Mouse (Mus musculus) kidney, embryonic 14.5 days (tissue): ENCODE data around the gene Rbfox2. TPM values are rescaled to one million over a fixed set of nuclear protein-coding genes. Genes with fewer than 3 reads are reported as not detected.

Experiments
- ATAC-seq: fragments of 200-750 bp; cut with Nextera tagmentation; 2 replicates; pipeline ENCODE4 v1.8.0; 2017; ENCODE audit warnings: moderate number of reproducible peaks, mild to moderate bottlenecking, moderate TSS enrichment, moderate library complexity; ENCODE audit not compliant: low FRiP score, low TSS enrichment
- H3K27ac ChIP-seq: fragments of 300-500 bp; sonication (generic); 2 replicates; pipeline ENCODE4 v1.5.1; 2014; ENCODE audit warnings: low read depth, mild to moderate bottlenecking, low read length, moderate library complexity, mixed read lengths
- H3K27me3 ChIP-seq: fragments of 300-500 bp; sonication (generic); 2 replicates; pipeline ENCODE4 v1.6.1; 2014; ENCODE audit warnings: mild to moderate bottlenecking, low read length; ENCODE audit not compliant: control insufficient read depth, insufficient read depth
- H3K36me3 ChIP-seq: fragments of 300-500 bp; sonication (generic); 2 replicates; pipeline ENCODE4 v1.6.1; 2014; ENCODE audit warnings: low read length, mixed read lengths; ENCODE audit not compliant: control insufficient read depth, insufficient read depth
- H3K4me1 ChIP-seq: fragments of 300-500 bp; sonication (generic); 2 replicates; pipeline ENCODE4 v1.6.1; 2014; ENCODE audit warnings: low read length, mixed read lengths; ENCODE audit not compliant: control insufficient read depth, insufficient read depth
- H3K4me2 ChIP-seq: fragments of 300-500 bp; sonication (generic); replicated peaks from 2 replicates; pipeline ENCODE4 v1.6.1; 2014; ENCODE audit warnings: low read depth, mild to moderate bottlenecking, low read length
- H3K4me3 ChIP-seq: fragments of 300-500 bp; sonication (generic); 2 replicates; pipeline ENCODE4 v1.5.1; 2014; ENCODE audit warnings: mild to moderate bottlenecking, low read length
- H3K9ac ChIP-seq: fragments of 300-500 bp; sonication (generic); 2 replicates; pipeline ENCODE4 v1.6.1; 2014; ENCODE audit warnings: low read depth, mild to moderate bottlenecking, low read length, moderate library complexity
- H3K9me3 ChIP-seq: fragments of 300-500 bp; sonication (generic); 2 replicates; pipeline ENCODE4 v1.6.1; 2016; ENCODE audit warnings: low read length; ENCODE audit not compliant: control insufficient read depth
- WGBS: fragments of 180-500 bp; shearing (Covaris S2); extraction: QIAGEN DNeasy Blood & Tissue Kit; methylation state at CpG from one replicate; pipeline ENCODE4 v1.1.7; 2014; 5-methylcytosine and 5-hydroxymethylcytosine counted together
- polyA plus RNA-seq: library from polyadenylated mRNA; unstranded; fragments of >200 nt; fragmentation: Nextera tagmentation; extraction: Ambion mirVana; gene quantifications from 2 replicates; pipeline ENCODE4 v1.2.1, GENCODE M21; 2014

Gene Rbfox2
- polyA plus RNA-seq, 1 experiment from 2014 or later, result 64.6 TPM

- H3K36me3 ChIP-seq, result no peaks in the 10 kb centered on the region
- no peak overlapping the region for H3K9ac ChIP-seq
- H3K4me3 ChIP-seq, result no peak overlapping the region
- H3K4me2 ChIP-seq, result no peak overlapping the region
- ATAC-seq, result peak; percentile 63
- no peaks in the 10 kb centered on the region for H3K9me3 ChIP-seq
- H3K27ac ChIP-seq, result no peak overlapping the region
- H3K4me1 ChIP-seq, result no peaks in the 10 kb centered on the region
- no peaks in the 10 kb centered on the region for H3K27me3 ChIP-seq
- 24% methylated on average over 7 of the region's 7 CpGs for WGBS
Observed at GRCm38 (mm10) chr15:77029331-77029991, 277.3 kb downstream of the Rbfox2 start.

Other genes with a start within 250 kb of the Rbfox2 start
- not detected in 2 replicates for gene Apol7a, start 92.1 kb upstream of the Rbfox2 start, polyA plus RNA-seq
- gene Apol9a, start 104.1 kb upstream of the Rbfox2 start, polyA plus RNA-seq, result not detected in 2 replicates
- gene Apol7b, start 140.5 kb upstream of the Rbfox2 start, polyA plus RNA-seq, result not detected in 2 replicates
- not detected in 2 replicates for gene Apol10a, start 170.0 kb upstream of the Rbfox2 start, polyA plus RNA-seq
- not detected in 2 replicates for gene Apol11a, start 201.3 kb upstream of the Rbfox2 start, polyA plus RNA-seq
- gene Apol7c, start 226.3 kb upstream of the Rbfox2 start, polyA plus RNA-seq, result not detected in 2 replicates